Mouse (Mus musculus) limb, embryonic 11.5 days (tissue): ENCODE measurements around the gene Snrnp70. TPM values are rescaled to one million over a fixed set of nuclear protein-coding genes. Genes with fewer than 3 reads are reported as not detected.
"Not testable (repeated sequence)": the region's sequence is repeated elsewhere in the genome, so short reads cannot be mapped to it uniquely, and the experiment has no call there.

Experiments used
- ATAC-seq: fragments of 200-750 bp; cut with Nextera tagmentation; 2 replicates; pipeline ENCODE4 v1.8.0; 2017; ENCODE audit warnings: low read depth; ENCODE audit not compliant: insufficient number of reproducible peaks, low FRiP score, low TSS enrichment
- DNase-seq: peaks from one replicate; pipeline ENCODE4 v3.0.0-alpha.2; 2015; ENCODE audit warnings: low spot score
- H3K27ac ChIP-seq: fragments of 300-500 bp; sonication (generic); replicated peaks from 2 replicates; pipeline ENCODE4 v1.5.1; 2014; ENCODE audit warnings: low read depth, mild to moderate bottlenecking, low read length
- H3K27me3 ChIP-seq: fragments of 300-500 bp; sonication (generic); 2 replicates; pipeline ENCODE4 v1.6.1; 2014; ENCODE audit warnings: mild to moderate bottlenecking, low read length, mixed read lengths; ENCODE audit not compliant: control insufficient read depth, insufficient read depth
- H3K36me3 ChIP-seq: fragments of 300-500 bp; sonication (generic); 2 replicates; pipeline ENCODE4 v1.6.1; 2014; ENCODE audit warnings: mild to moderate bottlenecking, low read length, moderate library complexity, mixed read lengths; ENCODE audit not compliant: control insufficient read depth, insufficient read depth
- H3K4me1 ChIP-seq: fragments of 300-500 bp; sonication (generic); 2 replicates; pipeline ENCODE4 v1.6.1; 2014; ENCODE audit warnings: low read length, mixed read lengths; ENCODE audit not compliant: control insufficient read depth, insufficient read depth
- H3K4me2 ChIP-seq: fragments of 300-500 bp; sonication (generic); 2 replicates; pipeline ENCODE4 v1.6.1; 2014; ENCODE audit warnings: low read depth, mild to moderate bottlenecking, moderate library complexity; ENCODE audit not compliant: severe bottlenecking
- H3K4me3 ChIP-seq: fragments of 300-500 bp; sonication (generic); 2 replicates; pipeline ENCODE4 v1.5.1; 2014; ENCODE audit warnings: low read depth, low read length
- H3K9ac ChIP-seq: fragments of 300-500 bp; sonication (generic); 2 replicates; pipeline ENCODE4 v1.6.1; 2014; ENCODE audit warnings: mild to moderate bottlenecking, low read length
- H3K9me3 ChIP-seq: fragments of 300-500 bp; sonication (generic); 2 replicates; pipeline ENCODE4 v1.6.1; 2016; ENCODE audit warnings: low read length; ENCODE audit not compliant: control insufficient read depth
- WGBS: fragments of 180-500 bp; shearing (Covaris S2); extraction: QIAGEN DNeasy Blood & Tissue Kit; methylation state at CpG from one replicate; pipeline ENCODE4 v1.1.7; 2014; 5-methylcytosine and 5-hydroxymethylcytosine counted together
- polyA plus RNA-seq: library from polyadenylated mRNA; unstranded; fragments of >200 nt; fragmentation: Nextera tagmentation; extraction: Ambion mirVana; gene quantifications from 2 replicates; pipeline ENCODE4 v1.2.1, GENCODE M21; 2014

The Snrnp70 gene
- polyA plus RNA-seq, 1 experiment from 2014 or later, result 93.0 TPM

- Histone ChIP-seq H3K9ac (peak overlapping the region; percentile 30; the same call in 1 of the 2 replicates), H3K27ac (no peak overlapping the region), H3K4me2 (peak overlapping the region; percentile 52), H3K4me1 (0 out of 2 replicates have a peak, but pooled peaks cover 3% of the 10 kb centered on the region), H3K27me3 (peaks cover 54% of the 10 kb centered on the region), H3K4me3 (peak overlapping the region; percentile 29), H3K9me3 (no peaks in the 10 kb centered on the region), H3K36me3 (no peaks in the 10 kb centered on the region)
- WGBS, result 1% methylated on average over 112 of the region's 114 CpGs
- ATAC-seq (no peak; the same call in 1 of the 2 replicates), DNase-seq (peak; percentile 56)
Observed at GRCm38 (mm10) chr7:45406157-45407156, 10.9 kb upstream of the Snrnp70 start.

DNA sequence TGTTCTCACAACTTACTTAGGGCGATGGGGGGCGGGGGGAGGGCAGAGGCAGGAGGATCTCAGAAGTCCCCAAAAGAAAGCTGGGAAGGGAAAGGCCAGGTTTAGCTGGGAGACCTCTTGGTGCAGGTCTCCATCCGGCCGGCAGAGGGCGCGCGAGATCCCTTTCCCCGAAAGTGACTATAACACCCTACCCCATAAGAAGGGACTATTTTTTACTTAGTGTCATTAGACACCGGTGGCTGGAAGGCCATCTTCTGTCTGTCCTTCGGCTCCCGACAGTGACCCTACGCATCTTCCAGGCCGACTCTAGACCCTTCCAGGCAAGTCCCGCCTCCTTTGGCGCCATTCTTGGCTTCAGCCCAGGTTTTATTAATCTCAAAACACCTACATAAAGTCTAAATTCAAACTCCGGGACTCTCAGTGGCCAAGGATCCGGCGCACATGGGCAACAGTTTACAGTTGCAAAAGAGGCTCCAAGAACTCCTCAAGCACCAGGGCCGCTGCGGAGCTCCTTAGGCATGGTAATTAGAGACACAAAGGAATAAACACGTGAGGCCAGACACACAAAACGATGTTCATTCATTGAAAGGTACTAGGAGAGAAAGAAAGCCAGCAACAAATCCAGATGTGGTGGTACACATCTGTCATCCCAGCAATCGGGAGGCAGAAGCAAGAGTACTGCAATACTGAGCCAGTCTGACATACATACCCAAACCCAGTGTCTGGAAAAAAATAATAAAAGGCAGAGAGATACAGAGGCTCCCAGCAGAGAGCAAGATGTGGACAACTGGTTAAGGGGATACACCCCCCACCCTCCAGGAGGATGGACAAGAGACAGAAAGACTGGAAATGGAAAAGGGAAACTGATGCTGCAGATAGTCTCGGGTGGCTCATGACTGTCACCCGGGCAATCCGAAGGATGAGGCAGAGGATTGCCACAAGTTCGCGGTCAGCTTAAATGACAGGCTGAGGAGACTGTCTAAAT is 9.8 kb upstream of the Snrnp70 start, which contains the start of gene Kcna7:
TSS of gene Kcna7 (plus strand) at position 563 of the 985 bp plus-strand sequence.
- ATAC-seq, result no peak
- Histone ChIP-seq H3K9me3 (no peaks in the 10 kb centered on the region), H3K4me1 (0 out of 2 replicates have a peak, but pooled peaks cover 3% of the 10 kb centered on the region), H3K4me2 (peak within 1 kb of the TSS; percentile 52), H3K27me3 (peaks cover 47% of the 10 kb centered on the region), H3K36me3 (no peaks in the 10 kb centered on the region), H3K27ac (no peak within 1 kb of the TSS), H3K4me3 (peak within 1 kb of the TSS; percentile 29), H3K9ac (peak within 1 kb of the TSS; percentile 30; the same call in 1 of the 2 replicates)
- whole genome bisulfite sequencing, result 12% methylated on average over 28 of the region's 28 CpGs
- peak; percentile 74 for DNase-seq

- no peaks in the 10 kb centered on the region for H3K36me3 ChIP-seq
- ATAC-seq (no peak), DNase-seq (peak; percentile 84)
- no peak overlapping the region for H3K27ac ChIP-seq
- no peak overlapping the region for H3K9ac ChIP-seq
- 45% methylated on average over 6 of the region's 6 CpGs for WGBS
- H3K4me1 ChIP-seq, result 0 out of 2 replicates have a peak, but pooled peaks cover 3% of the 10 kb centered on the region
- H3K4me2 ChIP-seq, result no peak overlapping the region
- no peak overlapping the region for H3K4me3 ChIP-seq
- H3K9me3 ChIP-seq, result no peaks in the 10 kb centered on the region
- H3K27me3 ChIP-seq, result peaks cover 36% of the 10 kb centered on the region
Observed at GRCm38 (mm10) chr7:45403532-45404261, 8.2 kb upstream of the Snrnp70 start.

DNA sequence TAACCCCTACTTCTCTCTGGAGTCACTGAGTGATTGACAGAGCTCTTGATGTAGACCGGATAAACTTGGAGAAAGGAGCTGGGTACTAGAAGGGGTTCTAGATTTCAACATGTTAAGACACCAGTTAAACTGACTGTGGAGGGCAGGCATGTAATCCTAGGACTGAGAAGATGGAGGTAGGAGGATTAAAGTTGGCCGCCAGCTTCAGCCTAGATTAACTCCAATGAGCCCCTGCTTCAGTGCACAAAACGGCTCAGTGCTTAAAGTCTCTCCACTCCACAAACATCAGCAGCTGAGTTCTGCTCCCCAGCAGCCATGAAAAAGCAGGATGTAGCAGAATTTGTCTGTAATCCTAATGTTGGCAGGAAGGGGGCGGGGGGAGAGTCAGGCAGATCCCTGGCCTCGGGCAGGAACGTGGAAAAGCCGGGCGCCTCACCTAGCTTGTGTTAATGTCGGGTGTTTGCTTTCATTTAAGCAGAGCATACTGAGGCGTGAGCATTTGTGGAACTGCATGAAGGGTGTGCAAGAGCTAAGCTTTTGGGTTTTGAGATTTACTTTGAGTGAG is 6.1 kb upstream of the Snrnp70 start:
- DNase-seq, result no peak
- no peak overlapping the region for H3K4me3 ChIP-seq
- H3K27me3 ChIP-seq, result peaks cover 15% of the 10 kb centered on the region
- no peak overlapping the region for H3K27ac ChIP-seq
- ATAC-seq, result no peak
- H3K4me1 ChIP-seq, result 0 out of 2 replicates have a peak, but pooled peaks cover 3% of the 10 kb centered on the region
- WGBS, result 82% methylated on average over 10 of the region's 10 CpGs
- no peak overlapping the region for H3K9ac ChIP-seq
- no peak overlapping the region for H3K4me2 ChIP-seq
- H3K36me3 ChIP-seq, result no peaks in the 10 kb centered on the region
- H3K9me3 ChIP-seq, result no peaks in the 10 kb centered on the region

DNA sequence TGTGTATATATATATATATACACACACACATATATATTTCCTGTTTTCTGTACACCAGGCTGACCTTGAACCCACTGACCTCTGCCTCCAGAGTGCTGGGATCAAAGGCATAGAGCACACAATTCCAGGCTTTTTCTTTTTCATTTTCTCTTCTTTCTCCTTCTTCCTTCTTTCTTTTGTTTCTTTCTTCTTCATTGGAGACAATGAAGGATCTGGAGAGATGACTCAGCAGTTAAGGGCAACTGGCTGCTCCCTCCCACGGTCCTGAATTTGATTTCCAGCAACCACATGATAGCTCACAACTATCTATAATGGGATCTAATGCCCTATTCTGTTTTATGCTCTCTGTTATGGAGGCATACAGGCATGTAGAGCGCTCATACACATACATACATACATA is 1.2 kb upstream of the Snrnp70 start:
- no peaks in the 10 kb centered on the region for H3K9me3 ChIP-seq
- 83% methylated on average over 2 of the region's 2 CpGs for WGBS

DNA sequence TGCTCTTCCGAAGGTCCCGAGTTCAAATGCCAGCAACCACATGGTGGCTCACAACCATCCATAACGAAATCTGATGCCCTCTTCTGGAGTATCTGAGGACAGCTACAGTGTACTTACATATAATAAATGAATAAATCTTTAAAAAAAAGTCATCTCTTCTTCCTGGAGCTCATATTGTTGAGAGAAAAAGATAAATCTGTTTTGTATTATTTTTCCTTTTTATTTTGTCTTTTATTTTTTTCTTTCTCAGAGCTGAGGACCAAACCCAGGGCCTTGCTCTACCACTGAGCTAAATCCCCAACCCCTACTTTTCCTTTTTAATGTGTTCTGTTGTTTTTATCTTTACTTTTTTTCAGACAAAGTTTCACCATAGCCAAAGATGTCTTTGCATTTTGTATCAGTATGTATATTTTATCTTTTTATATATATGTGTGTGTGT is 814 bp upstream of the Snrnp70 start:
- H3K4me1 ChIP-seq, result peaks cover 15% of the 10 kb centered on the region
- H3K9ac ChIP-seq, H3K27me3 ChIP-seq, H3K36me3 ChIP-seq, ATAC-seq, H3K27ac ChIP-seq, DNase-seq, H3K9me3 ChIP-seq: not testable (repeated sequence)
- 7% methylated on average over 3 of the region's 3 CpGs for WGBS
- H3K4me3 ChIP-seq, result peak overlapping the region; percentile 88
- H3K4me2 ChIP-seq, result peak overlapping the region; percentile 46; the same call in 1 of the 2 replicates

More for the DNA sequence above, 1.2 kb upstream of the Snrnp70 start:
- Histone ChIP-seq H3K27ac (no peak overlapping the region), H3K4me3 (no peak overlapping the region), H3K36me3 (peaks cover 5% of the 10 kb centered on the region; the same call in 1 of the 2 replicates), H3K4me1 (peaks cover 15% of the 10 kb centered on the region), H3K4me2 (no peak overlapping the region), H3K9ac (no peak overlapping the region), H3K27me3 (no peaks in the 10 kb centered on the region)
- ATAC-seq, result no peak
- no peak for DNase-seq

DNA sequence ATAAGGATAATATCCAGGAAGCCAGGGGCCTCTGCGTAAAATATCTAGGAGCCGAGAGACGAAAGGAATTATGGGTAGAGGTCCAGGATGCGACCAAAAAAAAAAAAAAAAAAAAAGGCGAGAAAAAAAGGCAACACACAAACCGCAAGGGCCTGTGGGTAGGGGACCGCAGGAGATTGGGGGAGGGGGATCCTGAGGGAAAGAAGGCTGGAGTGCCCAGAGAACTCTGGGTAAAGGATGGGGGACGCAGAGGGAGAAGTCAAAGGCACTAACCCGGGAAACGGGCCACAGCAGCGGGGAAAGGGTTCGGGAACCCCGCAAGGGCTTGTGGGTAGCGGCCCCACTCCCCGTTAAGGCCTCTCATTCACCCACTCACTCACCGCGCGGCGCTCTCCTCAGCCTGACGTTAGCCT is 407 bp downstream of the Snrnp70 start:
- WGBS, result under 1% methylated on average over 19 of the region's 20 CpGs
- ATAC-seq, result peak; percentile 78
- peaks cover 15% of the 10 kb centered on the region for H3K4me1 ChIP-seq
- peak overlapping the region; percentile 90 for H3K9ac ChIP-seq
- peaks cover 17% of the 10 kb centered on the region for H3K36me3 ChIP-seq
- no peak for DNase-seq
- no peaks in the 10 kb centered on the region for H3K9me3 ChIP-seq
- peak overlapping the region; percentile 90 for H3K4me2 ChIP-seq
- H3K4me3 ChIP-seq, result peak overlapping the region; percentile 88
- no peaks in the 10 kb centered on the region for H3K27me3 ChIP-seq
- peak overlapping the region; percentile 99 for H3K27ac ChIP-seq
